Mouse (Mus musculus) forebrain, embryonic 15.5 days (tissue): ENCODE results near the gene Zfp277. TPM values are rescaled to one million over a fixed set of nuclear protein-coding genes. Genes with fewer than 3 reads are reported as not detected.

Experiments
- ATAC-seq: fragments of 200-750 bp; cut with Nextera tagmentation; replicated peaks from 2 replicates; pipeline ENCODE4 v1.8.0; 2017; ENCODE audit warnings: mild to moderate bottlenecking, moderate TSS enrichment, moderate library complexity
- H3K27ac ChIP-seq: fragments of 300-500 bp; sonication (generic); replicated peaks from 2 replicates; pipeline ENCODE4 v1.5.1; 2015; ENCODE audit warnings: mild to moderate bottlenecking, inconsistent platforms
- H3K27me3 ChIP-seq: fragments of 300-500 bp; sonication (generic); 2 replicates; pipeline ENCODE4 v1.6.1; 2015; ENCODE audit warnings: inconsistent platforms
- H3K36me3 ChIP-seq: fragments of 300-500 bp; sonication (generic); 2 replicates; pipeline ENCODE4 v1.6.1; 2015; ENCODE audit warnings: mild to moderate bottlenecking, inconsistent platforms
- H3K4me1 ChIP-seq: fragments of 300-500 bp; sonication (generic); 2 replicates; pipeline ENCODE4 v1.6.1; 2015; ENCODE audit warnings: inconsistent platforms
- H3K4me2 ChIP-seq: fragments of 300-500 bp; sonication (generic); replicated peaks from 2 replicates; pipeline ENCODE4 v1.6.1; 2015; ENCODE audit warnings: mild to moderate bottlenecking, inconsistent platforms
- H3K4me3 ChIP-seq: fragments of 300-500 bp; sonication (generic); 2 replicates; pipeline ENCODE4 v1.5.1; 2015; ENCODE audit warnings: mild to moderate bottlenecking, inconsistent platforms
- H3K9ac ChIP-seq: fragments of 300-500 bp; sonication (generic); replicated peaks from 2 replicates; pipeline ENCODE4 v1.6.1; 2015; ENCODE audit warnings: mild to moderate bottlenecking, inconsistent platforms
- H3K9me3 ChIP-seq: fragments of 300-500 bp; sonication (generic); 2 replicates; pipeline ENCODE4 v1.6.1; 2016; ENCODE audit warnings: inconsistent platforms
- WGBS: fragments of 180-500 bp; shearing (Covaris S2); methylation state at CpG from one replicate; pipeline ENCODE4 v1.1.7; 2015; ENCODE audit warnings: mixed read lengths; 5-methylcytosine and 5-hydroxymethylcytosine counted together
- polyA plus RNA-seq: library from polyadenylated mRNA; unstranded; fragments of >200 nt; fragmentation: Nextera tagmentation; extraction: Ambion mirVana; gene quantifications from 2 replicates; pipeline ENCODE4 v1.2.1, GENCODE M21; 2015

Gene Zfp277
- polyA plus RNA-seq, 1 experiment from 2014 or later = 27.5 TPM

GRCm38 (mm10) chr12:40385301-40385700 lies 60.4 kb downstream of the Zfp277 start:
- WGBS = 91% methylated on average over 4 of the region's 4 CpGs
- no peaks in the 10 kb centered on the region for H3K9me3 ChIP-seq
- no peak overlapping the region for H3K4me3 ChIP-seq
- H3K4me2 ChIP-seq = no peak overlapping the region
- H3K27me3 ChIP-seq = no peaks in the 10 kb centered on the region
- H3K9ac ChIP-seq = no peak overlapping the region
- H3K4me1 ChIP-seq = peaks cover 9% of the 10 kb centered on the region; the same call in 1 of the 2 replicates
- no peak overlapping the region for H3K27ac ChIP-seq
- no peaks in the 10 kb centered on the region for H3K36me3 ChIP-seq
- no peak for ATAC-seq

DNA sequence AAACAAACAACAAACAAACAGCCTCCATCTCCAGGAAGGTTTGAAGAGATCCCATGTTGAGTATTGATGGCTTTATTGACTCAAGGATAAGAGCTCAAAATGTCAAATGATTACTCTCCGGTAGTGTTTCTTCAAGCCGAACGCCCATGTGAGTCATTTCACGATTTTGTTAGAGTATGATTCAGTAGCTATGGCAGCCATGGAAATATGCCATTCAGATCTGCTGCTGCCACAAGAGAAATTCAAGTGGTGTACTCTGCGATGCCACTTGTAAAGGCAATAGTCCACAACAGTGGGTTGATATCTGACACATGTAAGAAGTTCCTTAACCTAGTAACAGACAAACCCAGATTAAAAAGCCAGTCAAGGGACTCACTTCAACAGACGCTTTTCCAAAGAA lies 62.0 kb downstream of the Zfp277 start:
- ATAC-seq = no peak

DNA sequence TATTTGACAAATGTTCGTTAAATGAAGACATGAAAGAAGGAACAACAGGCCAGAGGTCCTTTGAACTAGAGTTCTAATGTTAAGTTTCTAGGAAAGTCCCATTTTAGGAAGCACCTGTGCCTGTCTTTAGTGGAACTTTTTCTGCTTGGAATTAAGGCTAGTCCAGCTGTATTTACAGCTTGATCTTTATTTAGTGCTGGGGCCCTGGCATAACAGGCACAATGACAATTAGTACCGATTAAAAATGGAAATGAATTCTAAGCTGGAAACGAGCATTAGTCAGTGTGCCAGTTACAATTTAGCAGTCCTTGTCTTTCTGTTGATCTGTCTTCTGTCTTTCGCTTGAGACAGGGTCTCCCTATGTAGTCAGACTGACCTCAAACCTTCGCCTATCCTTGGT lies 63.2 kb downstream of the Zfp277 start:
- ATAC-seq = 0 out of 2 replicates have a peak, but pooled peaks have one; percentile 34
- no peaks in the 10 kb centered on the region for H3K27me3 ChIP-seq
- no peak overlapping the region for H3K9ac ChIP-seq
- H3K4me3 ChIP-seq = no peak overlapping the region
- no peaks in the 10 kb centered on the region for H3K9me3 ChIP-seq
- no peak overlapping the region for H3K27ac ChIP-seq
- WGBS = 49% methylated on average over 5 of the region's 5 CpGs
- no peaks in the 10 kb centered on the region for H3K36me3 ChIP-seq
- H3K4me1 ChIP-seq = peaks cover 14% of the 10 kb centered on the region; the same call in 1 of the 2 replicates
- H3K4me2 ChIP-seq = no peak overlapping the region

More for the DNA sequence above, 62.0 kb downstream of the Zfp277 start:
- Histone ChIP-seq H3K9ac (no peak overlapping the region), H3K27ac (no peak overlapping the region), H3K4me2 (no peak overlapping the region), H3K4me1 (peaks cover 13% of the 10 kb centered on the region; the same call in 1 of the 2 replicates), H3K4me3 (no peak overlapping the region), H3K27me3 (no peaks in the 10 kb centered on the region), H3K9me3 (no peaks in the 10 kb centered on the region), H3K36me3 (no peaks in the 10 kb centered on the region)
- WGBS = 93% methylated on average over 6 of the region's 6 CpGs

DNA sequence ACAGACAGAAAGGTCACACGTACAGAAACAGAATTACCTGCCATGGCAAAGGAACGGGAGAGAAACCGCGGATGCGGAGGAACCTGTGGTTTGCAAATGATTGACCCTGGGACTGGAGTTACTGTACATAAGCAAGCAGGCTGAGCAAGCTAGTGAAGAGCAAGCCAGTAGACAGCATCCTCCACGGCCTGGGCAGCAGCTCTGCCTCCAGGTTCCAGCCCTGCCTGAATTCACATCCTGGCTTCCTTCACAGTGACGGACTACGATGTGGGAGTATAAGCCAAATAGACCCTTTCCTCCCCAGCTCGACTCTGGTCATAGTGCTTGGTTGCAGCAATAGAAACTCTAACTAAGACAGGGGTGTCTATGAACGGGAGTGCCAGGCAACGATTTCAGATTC lies 63.9 kb downstream of the Zfp277 start:
- Histone ChIP-seq H3K4me3 (no peak overlapping the region), H3K9me3 (no peaks in the 10 kb centered on the region), H3K36me3 (no peaks in the 10 kb centered on the region), H3K4me2 (no peak overlapping the region), H3K9ac (no peak overlapping the region), H3K27me3 (no peaks in the 10 kb centered on the region), H3K4me1 (peaks cover 14% of the 10 kb centered on the region; the same call in 1 of the 2 replicates), H3K27ac (no peak overlapping the region)
- 91% methylated on average over 11 of the region's 11 CpGs for WGBS
- ATAC-seq = no peak

DNA sequence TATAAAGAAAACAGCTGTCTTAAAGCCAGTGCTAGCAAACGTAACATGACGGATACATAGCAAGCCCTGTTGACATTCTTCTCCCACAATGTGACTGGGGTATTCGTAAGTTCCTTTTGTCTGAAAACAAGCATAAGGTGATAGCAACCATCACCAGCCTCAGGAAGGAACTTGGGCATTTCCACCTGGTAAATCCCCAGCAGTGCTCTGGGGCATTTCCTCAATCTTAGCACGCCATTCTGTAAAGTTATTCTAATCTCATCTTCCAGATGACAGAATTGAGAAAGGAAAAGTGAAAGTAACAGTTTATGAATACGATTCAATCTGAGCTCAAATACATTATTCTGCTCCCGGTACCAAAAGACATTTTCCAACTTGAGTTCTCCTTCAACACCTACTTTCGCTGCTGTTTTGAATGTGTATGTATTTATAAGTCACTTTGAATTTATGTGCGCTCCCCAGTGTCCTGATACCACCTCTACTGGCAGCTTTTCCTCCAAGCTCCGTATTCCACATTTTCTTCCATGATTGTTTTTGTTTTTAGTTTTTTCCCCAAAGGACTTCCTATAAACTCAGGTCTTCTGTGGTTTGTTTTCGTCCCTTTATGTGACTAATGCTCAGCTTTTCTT lies 64.4 kb downstream of the Zfp277 start:
- Histone ChIP-seq H3K27me3 (no peaks in the 10 kb centered on the region), H3K4me3 (no peak overlapping the region), H3K36me3 (no peaks in the 10 kb centered on the region), H3K4me2 (no peak overlapping the region), H3K4me1 (peaks cover 14% of the 10 kb centered on the region; the same call in 1 of the 2 replicates), H3K9me3 (no peaks in the 10 kb centered on the region), H3K27ac (no peak overlapping the region), H3K9ac (no peak overlapping the region)
- no peak for ATAC-seq
- WGBS = 93% methylated on average over 10 of the region's 10 CpGs

GRCm38 (mm10) chr12:40379538-40379923 lies 66.2 kb downstream of the Zfp277 start:
- WGBS = 90% methylated on average over 4 of the region's 4 CpGs
- no peaks in the 10 kb centered on the region for H3K9me3 ChIP-seq
- H3K4me3 ChIP-seq = no peak overlapping the region
- no peak overlapping the region for H3K9ac ChIP-seq
- H3K36me3 ChIP-seq = no peaks in the 10 kb centered on the region
- H3K27ac ChIP-seq = no peak overlapping the region
- H3K4me1 ChIP-seq = peaks cover 14% of the 10 kb centered on the region; the same call in 1 of the 2 replicates
- ATAC-seq = no peak
- no peaks in the 10 kb centered on the region for H3K27me3 ChIP-seq
- H3K4me2 ChIP-seq = no peak overlapping the region

- WGBS = 75% methylated on average over 17 of the region's 17 CpGs
- peak; percentile 78 for ATAC-seq
- H3K4me2 ChIP-seq = no peak overlapping the region
- no peak overlapping the region for H3K27ac ChIP-seq
- no peaks in the 10 kb centered on the region for H3K27me3 ChIP-seq
- H3K9me3 ChIP-seq = no peaks in the 10 kb centered on the region
- H3K36me3 ChIP-seq = no peaks in the 10 kb centered on the region
- no peak overlapping the region for H3K9ac ChIP-seq
- peaks cover 14% of the 10 kb centered on the region; the same call in 1 of the 2 replicates for H3K4me1 ChIP-seq
- no peak overlapping the region for H3K4me3 ChIP-seq
Observed at GRCm38 (mm10) chr12:40378621-40379537, 66.8 kb downstream of the Zfp277 start.

GRCm38 (mm10) chr12:40351879-40352278 lies 93.8 kb downstream of the Zfp277 start:
- 88% methylated on average over 3 of the region's 3 CpGs for WGBS
- Histone ChIP-seq H3K9me3 (no peaks in the 10 kb centered on the region), H3K4me2 (no peak overlapping the region), H3K27ac (no peak overlapping the region), H3K4me3 (no peak overlapping the region), H3K36me3 (no peaks in the 10 kb centered on the region), H3K27me3 (no peaks in the 10 kb centered on the region), H3K4me1 (peaks cover 10% of the 10 kb centered on the region; the same call in 1 of the 2 replicates), H3K9ac (no peak overlapping the region)
- ATAC-seq = no peak

- H3K4me2 ChIP-seq = no peak overlapping the region
- 92% methylated on average over 4 of the region's 4 CpGs for WGBS
- no peaks in the 10 kb centered on the region for H3K9me3 ChIP-seq
- no peak for ATAC-seq
- peaks cover 14% of the 10 kb centered on the region; the same call in 1 of the 2 replicates for H3K4me1 ChIP-seq
- H3K27me3 ChIP-seq = no peaks in the 10 kb centered on the region
- no peak overlapping the region for H3K4me3 ChIP-seq
- H3K27ac ChIP-seq = no peak overlapping the region
- H3K9ac ChIP-seq = no peak overlapping the region
- no peaks in the 10 kb centered on the region for H3K36me3 ChIP-seq
Observed at GRCm38 (mm10) chr12:40348251-40348650, 97.5 kb downstream of the Zfp277 start.

DNA sequence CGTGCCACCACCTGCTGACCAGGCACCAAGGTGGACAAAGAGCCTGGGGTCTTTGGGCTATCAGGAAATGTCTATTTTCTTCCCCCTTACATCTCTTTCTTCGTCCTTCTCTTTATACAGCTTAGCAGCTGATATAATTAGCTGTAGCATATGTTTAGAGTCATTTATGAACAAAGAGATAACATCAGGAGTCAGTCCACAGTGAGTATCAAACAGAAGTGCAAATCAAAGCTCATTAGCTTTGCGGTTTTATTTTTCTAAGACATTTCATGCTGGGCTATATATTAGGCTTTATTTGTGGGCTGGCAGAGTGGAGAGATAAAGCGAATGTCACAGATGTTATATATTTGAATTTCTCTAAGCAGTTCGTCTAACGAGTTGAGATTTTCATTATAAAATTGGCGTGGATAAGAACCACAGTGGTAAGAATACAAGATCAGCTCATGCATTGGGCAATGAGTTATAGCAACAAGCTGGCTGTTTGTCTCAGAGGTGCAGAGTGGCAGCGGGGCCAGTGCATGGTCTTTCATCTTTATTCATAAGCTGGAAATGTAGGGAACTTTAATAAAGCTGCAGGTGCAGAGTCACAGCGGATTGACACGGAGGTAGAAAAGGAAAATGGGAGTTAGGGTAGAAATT lies 98.5 kb downstream of the Zfp277 start:
- WGBS = 33% methylated on average over 10 of the region's 10 CpGs
- no peak overlapping the region for H3K27ac ChIP-seq

DNA sequence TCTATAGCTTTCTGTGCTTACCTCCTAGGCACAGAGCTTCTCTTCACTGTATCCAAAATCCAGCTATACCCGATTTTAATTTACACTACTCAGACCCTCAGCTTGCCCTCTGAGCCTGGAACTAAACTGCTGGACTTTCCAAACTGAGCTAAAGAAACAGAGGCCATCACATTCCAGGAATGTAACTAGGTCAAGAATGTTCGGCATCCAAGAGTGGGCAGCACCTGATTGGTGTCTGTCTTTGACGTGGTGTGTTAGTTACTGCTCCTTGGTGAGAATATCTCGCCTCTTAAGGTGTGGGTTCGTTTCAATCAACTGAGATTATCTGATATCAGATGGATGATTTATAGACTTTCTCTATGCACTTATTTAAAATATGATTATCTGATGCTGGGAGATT lies 104.3 kb downstream of the Zfp277 start:
- Histone ChIP-seq H3K4me1 (peaks cover under 1% of the 10 kb centered on the region; the same call in 1 of the 2 replicates), H3K4me2 (no peak overlapping the region), H3K36me3 (no peaks in the 10 kb centered on the region), H3K4me3 (no peak overlapping the region), H3K27ac (no peak overlapping the region), H3K9me3 (no peaks in the 10 kb centered on the region), H3K9ac (no peak overlapping the region), H3K27me3 (no peaks in the 10 kb centered on the region)
- WGBS = 83% methylated on average over 5 of the region's 5 CpGs
- ATAC-seq = no peak

More for the DNA sequence above, 98.5 kb downstream of the Zfp277 start:
- no peaks in the 10 kb centered on the region for H3K27me3 ChIP-seq
- no peak overlapping the region for H3K4me3 ChIP-seq
- H3K36me3 ChIP-seq = no peaks in the 10 kb centered on the region
- H3K4me1 ChIP-seq = peaks cover 14% of the 10 kb centered on the region; the same call in 1 of the 2 replicates
- H3K9me3 ChIP-seq = no peaks in the 10 kb centered on the region
- ATAC-seq = 0 out of 2 replicates have a peak, but pooled peaks have one; percentile 43
- no peak overlapping the region for H3K9ac ChIP-seq
- H3K4me2 ChIP-seq = no peak overlapping the region

- H3K9me3 ChIP-seq = no peaks in the 10 kb centered on the region
- peaks cover 3% of the 10 kb centered on the region; the same call in 1 of the 2 replicates for H3K4me1 ChIP-seq
- no peaks in the 10 kb centered on the region for H3K27me3 ChIP-seq
- H3K4me2 ChIP-seq = no peak overlapping the region
- ATAC-seq = no peak
- no peak overlapping the region for H3K4me3 ChIP-seq
- no peak overlapping the region for H3K27ac ChIP-seq
- WGBS = 95% methylated on average over 3 of the region's 3 CpGs
- no peak overlapping the region for H3K9ac ChIP-seq
- H3K36me3 ChIP-seq = no peaks in the 10 kb centered on the region
Observed at GRCm38 (mm10) chr12:40335303-40335702, 110.4 kb downstream of the Zfp277 start.
